Mouse (Mus musculus) stomach, postnatal 0 days (tissue): ENCODE results near the gene Rab11fip4.

Experiments
- CTCF ChIP-seq: IDR thresholded peaks from 2 replicates; pipeline ENCODE4 v1.5.1; 2016; ENCODE audit warnings: antibody characterized with exemption, low read depth, mild to moderate bottlenecking, moderate library complexity
- EP300 ChIP-seq: optimal IDR thresholded peaks from 2 replicates; pipeline ENCODE3; 2016; ENCODE audit warnings: antibody characterized with exemption

- TF ChIP-seq CTCF: no peak
- TF ChIP-seq EP300: no peak
Measured at GRCm38 (mm10) chr11:79698071-79698470, 107.1 kb downstream of the Rab11fip4 start.
